Mouse (Mus musculus): ENCODE measurements around the gene Morc1. TPM values are rescaled to one million over a fixed set of nuclear protein-coding genes. Genes with fewer than 3 reads are reported as not detected.

The Morc1 gene
- total and polyA plus RNA-seq, 2 experiments from 2014 or later = 0.06 TPM; not detected in 1

DNA sequence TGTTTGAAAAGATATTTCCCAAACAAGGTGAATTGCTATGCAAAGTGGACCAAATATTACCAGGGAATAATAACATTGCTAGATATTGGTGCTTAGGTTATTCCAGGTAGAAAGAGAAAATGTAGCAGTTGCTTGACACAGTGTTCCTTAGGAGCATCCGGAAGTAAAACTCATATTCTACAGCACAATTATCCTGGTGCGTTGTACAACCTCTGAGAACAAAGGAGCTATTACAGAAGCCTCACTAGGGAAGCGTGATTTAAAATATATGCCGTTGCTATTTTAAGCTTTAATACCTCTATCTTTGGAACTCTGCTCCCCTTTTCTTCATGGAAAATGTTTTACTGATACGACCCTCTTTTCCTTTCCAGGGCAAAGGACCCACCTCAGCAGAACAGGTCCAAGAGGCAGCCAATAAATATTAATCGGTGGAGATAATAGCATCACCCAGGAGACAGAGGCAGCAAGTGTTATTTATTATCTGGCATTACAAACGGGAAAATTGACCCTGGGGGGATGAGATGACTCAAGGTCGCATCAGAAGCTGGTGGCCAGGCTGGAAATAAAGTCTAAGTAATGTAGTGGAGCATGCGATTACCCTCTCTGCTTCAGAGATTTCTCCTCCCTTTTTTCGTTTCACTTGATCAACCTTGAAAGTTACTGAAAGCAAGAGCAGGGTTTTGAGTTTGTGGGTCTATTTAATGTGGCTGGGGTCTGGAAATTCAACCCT is 25.2 kb upstream of the Morc1 start:
- peak overlapping the region; percentile 15; the same call in 1 of the 2 replicates for H3K27ac ChIP-seq (ENCODE audit: low read depth, low read length)
- WGBS = 65% methylated on average over 10 of the region's 10 CpGs
- DNase-seq = peak; percentile 14

DNA sequence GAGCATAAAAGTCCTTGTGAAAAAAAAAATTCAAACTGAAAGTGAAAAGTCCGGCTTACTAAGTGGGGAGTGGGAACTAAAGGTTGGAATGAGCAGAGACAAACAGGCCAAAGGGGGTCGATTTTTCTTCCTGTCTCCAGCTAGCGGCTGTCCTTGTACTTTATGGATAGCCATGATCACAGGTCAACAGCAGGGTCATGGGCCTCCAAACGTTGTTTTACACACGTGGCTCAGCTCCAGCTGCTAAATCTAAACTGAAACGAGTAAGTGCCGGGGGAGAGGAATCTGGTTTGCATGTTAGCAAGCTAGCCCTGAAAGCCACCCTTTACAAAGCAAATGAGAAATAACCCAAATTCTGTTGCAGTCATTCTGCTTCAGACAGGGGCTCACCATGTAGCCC is 21.5 kb upstream of the Morc1 start:
- Histone ChIP-seq H3K4me2 (ENCODE audit: low read depth) (no peak overlapping the region), H3K4me3 (ENCODE audit: low read depth, low read length) (no peak overlapping the region), H3K9me3 (ENCODE audit: low read length) (no peaks in the 10 kb centered on the region), H3K27ac (ENCODE audit: low read depth, low read length) (no peak overlapping the region), H3K36me3 (ENCODE audit: insufficient read depth) (no peaks in the 10 kb centered on the region), H3K27me3 (ENCODE audit: insufficient read depth, low read length) (no peaks in the 10 kb centered on the region), H3K9ac (no peak overlapping the region), H3K4me1 (ENCODE audit: insufficient read depth) (no peaks in the 10 kb centered on the region)
- 76% methylated on average over 7 of the region's 7 CpGs for WGBS
- TF ChIP-seq CTCF (IDR thresholded peaks at IDR 0.05; ENCODE audit: low read depth) = no peak
- no peak for ATAC-seq
- no peak for DNase-seq

More for the DNA sequence above, 25.2 kb upstream of the Morc1 start:
- no peak for TF ChIP-seq CTCF (IDR thresholded peaks at IDR 0.05; ENCODE audit: low read depth)
- no peaks in the 10 kb centered on the region for H3K4me1 ChIP-seq (ENCODE audit: insufficient read depth)
- no peak overlapping the region for H3K4me3 ChIP-seq (ENCODE audit: low read depth, low read length)
- no peak overlapping the region for H3K9ac ChIP-seq
- no peaks in the 10 kb centered on the region for H3K9me3 ChIP-seq (ENCODE audit: low read length)
- H3K4me2 ChIP-seq (ENCODE audit: low read depth) = no peak overlapping the region
- no peaks in the 10 kb centered on the region for H3K27me3 ChIP-seq (ENCODE audit: insufficient read depth, low read length)
- peak; percentile 78; the same call in 1 of the 2 replicates for ATAC-seq
- no peaks in the 10 kb centered on the region for H3K36me3 ChIP-seq (ENCODE audit: insufficient read depth)

GRCm38 (mm10) chr16:48410125-48410524 is 20.9 kb upstream of the Morc1 start:
- H3K36me3 ChIP-seq (ENCODE audit: insufficient read depth) = no peaks in the 10 kb centered on the region
- H3K9ac ChIP-seq = no peak overlapping the region
- TF ChIP-seq CTCF (IDR thresholded peaks at IDR 0.05; ENCODE audit: low read depth) = no peak
- ATAC-seq = no peak
- no peak overlapping the region for H3K27ac ChIP-seq (ENCODE audit: low read depth, low read length)
- H3K4me2 ChIP-seq (ENCODE audit: low read depth) = no peak overlapping the region
- WGBS = 78% methylated on average over 3 of the region's 3 CpGs
- DNase-seq = no peak
- no peaks in the 10 kb centered on the region for H3K27me3 ChIP-seq (ENCODE audit: insufficient read depth, low read length)
- H3K4me1 ChIP-seq (ENCODE audit: insufficient read depth) = no peaks in the 10 kb centered on the region
- H3K4me3 ChIP-seq (ENCODE audit: low read depth, low read length) = no peak overlapping the region
- no peaks in the 10 kb centered on the region for H3K9me3 ChIP-seq (ENCODE audit: low read length)

DNA sequence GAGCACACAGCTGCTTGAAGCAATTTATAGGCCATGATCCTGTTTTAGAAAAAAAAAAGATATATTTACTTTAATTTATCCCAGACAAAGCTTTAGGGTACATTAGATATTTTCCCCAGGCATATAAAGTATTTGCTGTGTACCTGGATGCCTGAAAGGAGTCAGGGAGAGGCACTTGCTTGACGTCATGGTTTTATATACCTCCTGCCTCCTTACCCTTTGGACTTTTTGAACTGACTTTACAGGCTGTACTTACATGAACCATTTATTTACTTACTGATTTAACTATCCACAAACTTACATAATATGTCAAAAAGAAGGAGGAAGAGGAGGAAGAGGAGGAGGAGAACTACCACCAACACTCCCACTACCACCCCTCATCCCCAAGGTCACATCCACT is 18.8 kb upstream of the Morc1 start, which contains the start of gene Gm5485:
Gm5485 (minus strand) TSS at position 171 of the 400 bp plus-strand sequence.
- WGBS = 86% methylated on average over 1 of the region's 1 CpGs

GRCm38 (mm10) chr16:48418557-48418956 is 12.5 kb upstream of the Morc1 start:
- no peak for DNase-seq
- no peak for TF ChIP-seq CTCF (IDR thresholded peaks at IDR 0.05; ENCODE audit: low read depth)
- Histone ChIP-seq H3K9ac (no peak overlapping the region), H3K4me2 (ENCODE audit: low read depth) (no peak overlapping the region), H3K36me3 (ENCODE audit: insufficient read depth) (no peaks in the 10 kb centered on the region), H3K4me1 (ENCODE audit: insufficient read depth) (no peaks in the 10 kb centered on the region), H3K4me3 (ENCODE audit: low read depth, low read length) (no peak overlapping the region), H3K9me3 (ENCODE audit: low read length) (no peaks in the 10 kb centered on the region), H3K27me3 (ENCODE audit: insufficient read depth, low read length) (no peaks in the 10 kb centered on the region), H3K27ac (ENCODE audit: low read depth, low read length) (no peak overlapping the region)
- ATAC-seq = no peak
- WGBS = 77% methylated on average over 3 of the region's 3 CpGs

More for the DNA sequence above, 18.8 kb upstream of the Morc1 start, which contains the start of gene Gm5485:
- no peak for ATAC-seq
- H3K27me3 ChIP-seq (ENCODE audit: insufficient read depth, low read length) = no peaks in the 10 kb centered on the region
- no peak within 1 kb of the TSS for H3K4me3 ChIP-seq (ENCODE audit: low read depth, low read length)
- no peak within 1 kb of the TSS for H3K27ac ChIP-seq (ENCODE audit: low read depth, low read length)
- H3K9me3 ChIP-seq (ENCODE audit: low read length) = no peaks in the 10 kb centered on the region
- DNase-seq = no peak
- no peak within 1 kb of the TSS for H3K9ac ChIP-seq
- no peak for TF ChIP-seq CTCF (IDR thresholded peaks at IDR 0.05; ENCODE audit: low read depth)
- H3K36me3 ChIP-seq (ENCODE audit: insufficient read depth) = no peaks in the 10 kb centered on the region
- H3K4me1 ChIP-seq (ENCODE audit: insufficient read depth) = no peaks in the 10 kb centered on the region
- H3K4me2 ChIP-seq (ENCODE audit: low read depth) = no peak within 1 kb of the TSS

DNA sequence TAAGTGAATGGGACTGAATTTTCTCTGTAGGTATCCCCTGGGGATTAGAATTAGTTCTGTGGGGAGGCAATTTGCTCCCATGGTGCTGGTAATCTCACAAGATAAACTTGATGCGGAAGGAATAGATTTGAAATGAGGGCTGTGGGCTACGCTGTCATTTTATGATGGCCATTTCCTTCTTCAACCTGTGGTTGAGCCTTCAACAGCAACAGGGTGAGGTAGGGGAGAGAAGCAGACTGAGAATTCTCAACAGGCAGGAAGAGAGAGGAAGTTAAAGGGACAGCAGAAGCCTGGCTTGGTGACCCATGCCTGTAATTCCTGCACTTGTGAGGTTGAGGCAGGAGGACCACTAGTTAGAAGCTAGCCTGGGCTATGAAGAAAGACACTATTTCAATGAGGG is 12.0 kb upstream of the Morc1 start:
- TF ChIP-seq CTCF (IDR thresholded peaks at IDR 0.05; ENCODE audit: low read depth) = no peak
- no peak overlapping the region for H3K4me2 ChIP-seq (ENCODE audit: low read depth)
- H3K9me3 ChIP-seq (ENCODE audit: low read length) = no peaks in the 10 kb centered on the region
- WGBS = 86% methylated on average over 2 of the region's 2 CpGs
- H3K4me1 ChIP-seq (ENCODE audit: insufficient read depth) = no peaks in the 10 kb centered on the region
- no peak overlapping the region for H3K4me3 ChIP-seq (ENCODE audit: low read depth, low read length)
- H3K36me3 ChIP-seq (ENCODE audit: insufficient read depth) = no peaks in the 10 kb centered on the region
- DNase-seq (no peak), ATAC-seq (no peak)
- no peak overlapping the region for H3K27ac ChIP-seq (ENCODE audit: low read depth, low read length)
- H3K27me3 ChIP-seq (ENCODE audit: insufficient read depth, low read length) = no peaks in the 10 kb centered on the region
- H3K9ac ChIP-seq = no peak overlapping the region

DNA sequence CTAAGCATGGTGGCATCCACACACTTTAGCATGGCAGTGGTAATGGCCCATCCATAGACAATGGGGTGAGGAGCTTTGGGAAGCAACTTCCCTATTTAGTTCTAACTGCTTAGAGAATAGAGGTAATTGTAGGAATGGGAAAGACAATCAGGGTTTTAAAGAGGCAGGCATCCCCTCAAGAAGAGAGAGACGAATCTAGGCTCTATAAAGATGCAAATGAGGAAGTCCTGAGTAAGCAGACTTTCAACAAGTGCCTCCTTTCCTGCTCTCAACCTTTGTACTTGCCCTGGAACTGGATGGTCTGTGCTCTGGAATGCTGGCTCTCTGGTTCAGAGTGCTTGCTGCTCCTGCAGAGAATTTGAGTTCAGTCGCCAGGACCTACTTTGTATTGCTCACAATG is 8.5 kb upstream of the Morc1 start:
- Histone ChIP-seq H3K9me3 (ENCODE audit: low read length) (no peaks in the 10 kb centered on the region), H3K36me3 (ENCODE audit: insufficient read depth) (no peaks in the 10 kb centered on the region), H3K4me2 (ENCODE audit: low read depth) (no peak overlapping the region), H3K27me3 (ENCODE audit: insufficient read depth, low read length) (no peaks in the 10 kb centered on the region), H3K9ac (no peak overlapping the region), H3K27ac (ENCODE audit: low read depth, low read length) (no peak overlapping the region), H3K4me1 (ENCODE audit: insufficient read depth) (no peaks in the 10 kb centered on the region), H3K4me3 (ENCODE audit: low read depth, low read length) (no peak overlapping the region)
- TF ChIP-seq CTCF (IDR thresholded peaks at IDR 0.05; ENCODE audit: low read depth) = no peak
- 20% methylated on average over 2 of the region's 2 CpGs for WGBS
- no peak for DNase-seq
- ATAC-seq = no peak

Measured in forebrain, postnatal 0 days (tissue).